Mouse (Mus musculus): Measurements from ENCODE around the gene Fam107a. TPM values are rescaled to one million over a fixed set of nuclear protein-coding genes. Genes with fewer than 3 reads are reported as not detected.
"Not testable (repeated sequence)": the region's sequence is repeated elsewhere in the genome, so short reads cannot be mapped to it uniquely, and the experiment has no call there.

Fam107a gene
- total RNA-seq, 2 experiments from 2014 or later = 3.3 to 3.5 TPM

GRCm38 (mm10) chr14:8320528-8320927, 2.7 kb upstream of the Fam107a start:
- intact Hi-C loops (cut with DNase I) = no loop called here
- no peak for DNase-seq

GRCm38 (mm10) chr14:8316366-8317193, 1.2 kb downstream of the Fam107a start:
- intact Hi-C loops (cut with DNase I) = no loop called here
- no peak for DNase-seq

DNA sequence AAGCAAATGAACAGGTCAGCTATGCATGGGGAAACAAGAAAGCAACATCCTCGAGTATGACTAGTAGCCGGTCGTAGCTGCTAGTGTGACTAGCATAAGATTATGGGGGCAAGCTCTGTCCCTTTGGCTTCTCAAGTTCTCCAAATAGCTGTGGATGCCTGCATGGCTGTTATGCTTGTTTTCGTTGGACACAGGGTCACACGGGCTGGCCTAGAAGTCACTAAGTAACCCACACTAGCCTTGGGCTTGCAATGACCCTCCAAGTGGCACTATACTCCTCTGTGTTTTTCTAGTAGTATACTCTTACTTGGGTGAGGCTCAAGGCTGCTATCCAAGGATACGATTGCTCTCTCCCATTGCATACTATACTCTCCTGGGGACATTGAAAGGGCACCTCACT, 2.7 kb downstream of the Fam107a start:
- intact Hi-C loops (cut with DNase I) = no loop called here
- no peak for DNase-seq

DNA sequence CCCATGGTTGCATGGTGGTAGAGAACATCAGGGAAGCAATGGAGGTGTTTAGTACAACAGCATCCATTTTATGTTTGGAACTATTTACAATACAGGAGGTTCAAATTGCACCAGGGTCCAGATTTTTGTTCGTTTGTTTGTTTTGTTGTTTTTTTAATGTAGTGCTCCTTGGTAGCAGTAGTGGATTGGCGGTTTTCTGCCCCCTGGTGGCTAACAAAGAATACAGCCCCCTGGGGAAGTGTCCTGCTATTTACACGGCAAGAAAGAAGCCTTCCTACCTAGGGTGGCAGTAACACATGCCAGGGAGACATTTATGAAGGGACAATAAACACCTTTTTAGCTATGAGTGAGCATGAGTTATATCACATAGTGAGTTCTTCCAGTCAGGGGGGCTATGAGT, 3.3 kb downstream of the Fam107a start:
- intact Hi-C loops (cut with DNase I) = no loop called here
- DNase-seq = no peak

- DNase-seq = no peak
- intact Hi-C loops (cut with DNase I) = no loop called here
Observed at GRCm38 (mm10) chr14:8313877-8314276, 3.9 kb downstream of the Fam107a start.

- no peak for DNase-seq
Observed at GRCm38 (mm10) chr14:8309621-8310141, 8.1 kb downstream of the Fam107a start.

DNA sequence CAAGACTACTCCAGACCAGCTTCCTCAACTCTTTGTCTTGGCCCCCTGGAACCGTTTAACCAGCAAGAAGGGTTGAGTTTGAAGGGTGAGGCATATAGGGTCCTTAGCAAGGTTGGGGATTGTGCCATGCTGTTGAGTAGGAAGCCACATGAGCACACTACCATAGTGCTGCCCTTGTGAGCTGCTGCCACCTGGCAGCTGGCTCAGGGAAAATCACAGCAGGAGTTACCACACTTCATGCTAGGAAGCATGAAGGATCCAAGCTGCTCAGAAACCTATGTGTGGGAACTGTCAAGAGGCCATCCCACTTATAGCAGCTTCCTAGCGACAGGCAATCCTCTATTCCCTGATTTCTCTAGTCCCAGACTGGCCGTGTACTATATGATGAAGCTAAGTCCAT, 9.2 kb downstream of the Fam107a start:
- no peak for DNase-seq
- intact Hi-C loops (cut with DNase I) = loop anchor here (10.0 kb wide), 1 partner anchor 94 kb away; the partner anchor contains the start of gene Kctd6

More at GRCm38 (mm10) chr14:8309621-8310141, 8.1 kb downstream of the Fam107a start:
- intact Hi-C loops (cut with DNase I) = loop anchor here (10.0 kb wide), 1 partner anchor 95 kb away; the partner anchor contains the start of gene Kctd6

DNA sequence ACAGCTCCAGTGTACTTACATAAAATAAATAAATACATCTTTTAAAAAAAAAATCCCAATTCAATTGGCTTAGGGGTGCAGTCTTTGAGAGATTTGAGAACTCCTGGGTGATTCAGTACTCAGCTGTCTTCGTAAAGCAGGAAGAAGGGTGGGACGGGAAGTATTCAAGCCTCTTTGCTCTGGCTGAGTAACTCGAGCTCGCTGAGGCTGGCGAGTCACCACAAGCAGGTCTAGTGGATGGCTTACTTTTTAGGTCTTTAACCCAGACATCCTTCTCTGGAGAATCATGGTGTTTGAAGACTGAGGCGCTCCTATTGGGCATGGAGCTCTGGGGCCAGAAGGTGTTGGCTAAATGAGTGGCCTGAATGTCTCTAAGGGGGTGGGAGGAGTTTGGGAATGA, 10.9 kb downstream of the Fam107a start:
- intact Hi-C loops (cut with DNase I) = loop anchor here (10.0 kb wide), 1 partner anchor 92 kb away; the partner anchor contains the start of gene Kctd6
- DNase-seq = no peak

DNA sequence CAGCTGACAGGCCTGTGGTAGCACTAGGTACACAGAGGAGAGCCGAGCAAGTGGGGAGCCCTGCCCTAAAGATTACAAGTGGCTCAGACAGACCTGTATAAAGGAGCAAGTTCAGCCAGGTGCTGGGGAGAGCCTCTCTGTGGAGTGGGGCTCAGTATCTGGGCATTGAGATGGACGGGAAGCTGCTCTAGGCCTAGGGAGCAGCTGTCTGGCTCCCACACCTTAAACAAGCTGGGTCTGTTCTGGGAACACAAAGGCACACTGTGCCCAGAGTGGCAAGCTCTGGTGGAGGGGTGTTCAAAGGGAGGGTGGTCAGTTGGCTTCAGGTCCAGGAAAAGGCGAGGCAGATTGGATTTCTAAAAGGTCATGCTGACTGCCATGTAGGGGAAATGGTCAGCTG, 12.8 kb downstream of the Fam107a start:
- intact Hi-C loops (cut with DNase I) = loop anchor here (10.0 kb wide), 1 partner anchor 90 kb away; the partner anchor contains the start of gene Kctd6
- DNase-seq = no peak

DNA sequence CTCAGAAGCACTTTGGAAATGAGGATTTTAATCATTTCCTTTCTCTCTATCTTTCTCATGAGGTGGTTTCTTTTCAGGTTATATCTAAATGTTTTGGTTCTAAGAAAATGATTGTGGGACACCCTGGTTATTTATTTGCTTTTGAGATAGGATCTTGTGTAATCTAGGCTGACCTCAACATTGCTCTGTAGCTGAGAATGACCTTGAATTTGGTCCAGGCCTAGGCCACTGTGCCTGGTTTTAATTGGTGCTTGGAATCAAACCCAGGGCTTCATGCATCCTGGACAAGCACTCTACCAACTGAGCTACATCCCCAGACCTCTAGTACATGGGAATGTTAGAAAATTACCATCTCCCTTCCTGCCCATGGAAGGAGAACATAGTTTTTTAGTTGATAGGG, 13.7 kb downstream of the Fam107a start:
- intact Hi-C loops (cut with DNase I) = loop anchor here (10.0 kb wide), 1 partner anchor 89 kb away; the partner anchor contains the start of gene Kctd6
- DNase-seq = no peak

- intact Hi-C loops (cut with DNase I) = loop anchor here (10.0 kb wide), 1 partner anchor 88 kb away; the partner anchor contains the start of gene Kctd6
- no peak for DNase-seq
Observed at GRCm38 (mm10) chr14:8302687-8303086, 15.1 kb downstream of the Fam107a start.

DNA sequence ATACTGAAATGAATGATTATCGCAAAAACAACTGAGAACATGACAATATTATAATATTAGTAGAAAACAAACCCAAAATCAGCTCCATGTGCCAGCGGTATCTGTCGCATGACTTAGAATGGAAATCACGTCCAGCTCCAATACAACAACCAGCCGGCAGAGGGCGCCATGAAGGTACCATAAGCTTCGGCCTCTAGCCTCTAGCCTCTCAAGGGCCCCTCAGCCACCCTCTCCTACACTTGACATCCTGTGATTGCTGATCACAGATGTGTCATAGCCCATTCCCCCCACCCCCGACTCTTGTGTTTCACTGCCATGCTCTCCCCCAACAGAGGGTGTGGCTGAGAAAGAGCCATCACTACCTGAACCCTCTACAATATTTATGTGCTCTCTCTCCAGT, 17.5 kb downstream of the Fam107a start:
- DNase-seq = peak; percentile 64
- intact Hi-C loops (cut with DNase I) = loop anchor here (10.0 kb wide), 1 partner anchor 85 kb away; the partner anchor contains the start of gene Kctd6

GRCm38 (mm10) chr14:8297889-8298293, 19.9 kb downstream of the Fam107a start:
- intact Hi-C loops (cut with DNase I) = no loop called here
- peak; percentile 47 for DNase-seq

GRCm38 (mm10) chr14:8294257-8294656, 23.6 kb downstream of the Fam107a start:
- intact Hi-C loops (cut with DNase I) = no loop called here
- DNase-seq = no peak

DNA sequence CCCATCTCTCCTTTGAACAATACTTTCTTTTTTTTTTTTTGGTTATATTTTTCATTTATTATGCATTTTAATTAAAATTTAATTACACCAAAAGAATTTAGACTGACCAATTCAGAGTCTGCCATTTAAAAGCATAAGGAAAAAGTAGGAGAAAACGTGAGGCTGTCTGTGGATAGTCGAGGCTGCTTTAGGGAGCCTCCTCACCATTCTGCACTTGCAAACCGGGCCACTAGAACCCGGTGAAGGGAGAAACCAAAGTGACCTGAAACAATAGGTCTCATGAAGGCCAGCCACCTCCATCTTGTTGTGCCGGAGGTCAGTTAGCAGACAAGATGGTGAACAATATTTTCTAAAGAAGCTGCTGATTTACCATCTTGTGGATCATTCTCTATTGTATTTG, 31.2 kb downstream of the Fam107a start:
- intact Hi-C loops (cut with DNase I) = not testable (repeated sequence)
- peak; percentile 20 for DNase-seq

DNA sequence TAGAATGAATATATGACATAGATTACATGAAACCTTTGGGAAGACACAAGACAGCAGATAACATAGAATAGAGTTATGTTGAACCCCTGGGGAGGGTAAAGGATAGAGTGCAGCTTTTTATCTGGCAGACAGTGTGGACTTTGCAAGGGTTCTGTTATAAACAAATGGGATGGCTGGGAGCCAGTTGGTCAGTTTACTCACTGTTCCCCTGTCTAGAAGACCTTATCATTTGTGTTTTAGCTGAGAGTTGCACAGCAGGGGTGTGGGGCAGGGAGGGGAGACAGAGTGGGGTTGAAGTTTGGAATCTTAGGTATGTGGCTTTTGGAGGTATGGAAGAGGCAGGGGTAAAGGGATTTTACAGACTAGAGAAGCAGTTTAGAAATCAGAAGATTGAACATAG, 34.0 kb downstream of the Fam107a start:
- intact Hi-C loops (cut with DNase I) = no loop called here
- no peak for DNase-seq

DNA sequence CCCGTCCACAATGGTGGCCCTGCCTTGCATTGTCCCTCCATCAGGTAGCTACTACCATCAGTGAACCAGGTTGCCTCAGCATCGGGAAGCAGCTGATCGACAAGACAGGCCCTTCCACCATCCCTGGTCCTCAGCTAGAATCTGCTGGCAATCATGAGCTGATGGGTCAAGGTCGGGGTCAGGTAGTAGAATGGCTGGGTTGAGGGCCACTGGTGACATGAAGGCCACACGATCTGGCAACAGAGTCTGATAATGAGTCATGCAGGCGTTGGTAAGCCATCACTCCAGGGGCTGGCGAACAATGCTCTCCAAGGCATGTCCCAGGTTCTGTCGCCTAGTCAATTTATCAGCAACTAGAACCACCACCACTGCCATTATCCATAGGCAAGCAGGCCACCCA, 46.5 kb downstream of the Fam107a start:
- DNase-seq; intact Hi-C loops (cut with DNase I): not testable (repeated sequence)

GRCm38 (mm10) chr14:8264378-8264777, 53.4 kb downstream of the Fam107a start:
- DNase-seq = no peak
- intact Hi-C loops (cut with DNase I) = no loop called here

DNA sequence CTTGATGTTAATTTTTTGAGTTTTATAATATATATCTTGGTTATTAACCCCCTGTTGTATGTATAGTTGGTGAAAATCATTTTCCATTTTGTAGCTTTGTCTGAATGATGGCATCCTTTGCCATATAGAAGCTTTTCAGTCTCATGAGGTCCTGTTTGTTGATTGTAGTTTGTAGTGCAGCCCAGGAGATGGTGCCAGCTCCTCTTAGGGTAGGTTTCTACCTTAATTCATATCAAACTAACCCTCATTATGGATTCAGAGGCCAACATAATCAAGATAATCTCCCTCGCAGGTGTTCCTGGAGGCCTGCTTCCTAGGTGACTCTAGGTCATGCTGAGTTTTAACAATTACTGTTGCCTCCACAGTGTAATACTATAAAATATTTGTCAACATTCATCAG, 55.6 kb downstream of the Fam107a start:
- intact Hi-C loops (cut with DNase I) = no loop called here

DNA sequence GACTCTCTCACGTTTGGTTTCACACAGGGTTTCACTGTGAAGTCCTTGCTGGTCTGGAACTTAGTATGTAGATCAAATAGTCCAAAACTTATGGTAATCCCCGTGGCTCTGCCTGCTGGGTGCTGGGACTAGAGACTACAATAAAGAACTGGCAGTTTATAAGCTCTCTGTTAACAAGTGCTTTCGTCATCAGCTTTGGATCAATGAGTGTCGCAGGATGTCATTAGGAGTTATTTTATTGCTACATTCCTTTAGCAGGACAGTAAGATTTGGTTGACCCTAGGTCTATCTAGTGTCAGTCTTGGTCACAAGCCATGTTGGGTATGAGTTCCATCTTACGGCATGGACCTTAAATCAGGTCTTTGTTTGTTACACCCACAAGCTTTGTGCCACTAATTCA, 57.6 kb downstream of the Fam107a start:
- no peak for DNase-seq
- intact Hi-C loops (cut with DNase I) = no loop called here

More for the DNA sequence above, 55.6 kb downstream of the Fam107a start:
- DNase-seq = no peak

DNA sequence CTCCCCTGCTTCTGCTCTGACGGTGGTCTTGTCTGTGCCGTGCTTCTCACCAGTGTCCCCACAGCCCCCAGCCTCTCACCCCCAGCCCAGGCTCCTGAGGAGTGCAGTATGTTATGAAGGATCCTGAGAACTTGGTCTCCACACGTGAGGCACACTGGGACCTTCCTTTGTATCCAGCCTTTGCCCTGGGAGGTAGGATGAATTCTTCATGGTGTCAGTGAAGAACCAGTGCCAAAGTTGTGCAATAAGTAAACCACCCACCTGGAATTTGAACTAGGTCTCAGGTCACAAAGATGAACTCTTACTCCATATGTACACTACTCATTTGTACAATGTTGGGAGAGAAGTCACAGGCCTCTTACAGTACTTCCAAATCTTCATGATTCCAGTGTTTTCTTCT, 58.7 kb downstream of the Fam107a start, which contains the start of gene Acox2:
Gene Acox2, minus strand, starts transcription at position 188 of the 400 bp plus-strand sequence.
- DNase-seq = no peak
- intact Hi-C loops (cut with DNase I) = loop anchor here (10.0 kb wide), 1 partner anchor 164 kb away; the partner anchor contains the start of gene Pxk

DNA sequence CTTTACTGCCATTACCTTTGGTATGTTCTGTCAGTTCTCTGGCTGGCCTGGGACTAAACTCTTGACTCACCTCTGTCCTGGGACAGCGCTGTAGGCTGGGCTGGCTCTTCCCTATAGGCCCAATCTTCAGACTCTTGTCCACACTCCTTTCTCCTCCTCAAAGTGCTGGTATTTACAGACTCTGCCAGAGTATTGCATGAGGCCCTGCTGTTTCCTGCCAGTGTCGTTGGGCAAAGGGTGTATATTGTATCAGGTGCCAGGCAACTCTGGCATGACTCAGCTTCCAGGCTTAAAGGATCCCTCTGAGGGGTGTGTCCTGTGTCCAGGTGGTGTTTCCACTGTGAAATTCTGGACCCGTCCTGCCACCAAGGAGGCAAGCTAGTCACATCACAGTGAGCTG, 59.1 kb downstream of the Fam107a start:
- no peak for DNase-seq
- intact Hi-C loops (cut with DNase I) = loop anchor here (10.0 kb wide), 1 partner anchor 164 kb away; the partner anchor contains the start of gene Pxk
